Mouse (Mus musculus) midbrain, embryonic 11.5 days (tissue): ENCODE data around the gene Dnali1. TPM values are rescaled to one million over a fixed set of nuclear protein-coding genes. Genes with fewer than 3 reads are reported as not detected.
A peak's percentile ranks its signal among the peaks of the same experiment; 100 is the strongest.

Experiments
- ATAC-seq: fragments of 200-750 bp; cut with Nextera tagmentation; 2 replicates; pipeline ENCODE4 v1.8.0; 2017; ENCODE audit warnings: moderate TSS enrichment, moderate library complexity; ENCODE audit not compliant: low FRiP score
- DNase-seq: peaks from one replicate; pipeline ENCODE4 v3.0.0; 2015; ENCODE audit warnings: low spot score; ENCODE audit errors: missing footprints
- H3K27ac ChIP-seq: fragments of 300-500 bp; sonication (generic); 2 replicates; pipeline ENCODE4 v1.5.1; 2014; ENCODE audit warnings: low read depth, low read length
- H3K27me3 ChIP-seq: fragments of 300-500 bp; sonication (generic); 2 replicates; pipeline ENCODE4 v1.6.1; 2014; ENCODE audit warnings: mild to moderate bottlenecking, low read length, moderate library complexity, mixed read lengths; ENCODE audit not compliant: control insufficient read depth, insufficient read depth
- H3K36me3 ChIP-seq: fragments of 300-500 bp; sonication (generic); 2 replicates; pipeline ENCODE4 v1.6.1; 2014; ENCODE audit warnings: mild to moderate bottlenecking, low read length, moderate library complexity, mixed read lengths; ENCODE audit not compliant: control insufficient read depth, insufficient read depth
- H3K4me1 ChIP-seq: fragments of 300-500 bp; sonication (generic); 2 replicates; pipeline ENCODE4 v1.6.1; 2014; ENCODE audit warnings: low read length; ENCODE audit not compliant: control insufficient read depth, insufficient read depth
- H3K4me2 ChIP-seq: fragments of 300-500 bp; sonication (generic); 2 replicates; pipeline ENCODE4 v1.6.1; 2014; ENCODE audit warnings: mild to moderate bottlenecking, moderate library complexity
- H3K4me3 ChIP-seq: fragments of 300-500 bp; sonication (generic); 2 replicates; pipeline ENCODE4 v1.5.1; 2014; ENCODE audit warnings: low read depth, low read length
- H3K9ac ChIP-seq: fragments of 300-500 bp; sonication (generic); 2 replicates; pipeline ENCODE4 v1.6.1; 2014; ENCODE audit warnings: low read length
- H3K9me3 ChIP-seq: fragments of 300-500 bp; sonication (generic); 2 replicates; pipeline ENCODE4 v1.6.1; 2016; ENCODE audit warnings: low read length; ENCODE audit not compliant: control insufficient read depth
- WGBS: fragments of 180-500 bp; shearing (Covaris S2); extraction: QIAGEN DNeasy Blood & Tissue Kit; methylation state at CpG from one replicate; pipeline ENCODE4 v1.1.7; 2014; 5-methylcytosine and 5-hydroxymethylcytosine counted together
- polyA plus RNA-seq: library from polyadenylated mRNA; unstranded; fragments of >200 nt; fragmentation: Nextera tagmentation; extraction: Ambion mirVana; gene quantifications from 2 replicates; pipeline ENCODE4 v1.2.1, GENCODE M21; 2014

The Dnali1 gene
- polyA plus RNA-seq, 1 experiment from 2014 or later, result 0.42 TPM

- WGBS, result under 1% methylated on average over 45 of the region's 45 CpGs
- DNase-seq, result no peak
- peak overlapping the region; percentile 95 for H3K9ac ChIP-seq
Observed at GRCm38 (mm10) chr4:125085346-125085841, 19.9 kb upstream of the Dnali1 start.

GRCm38 (mm10) chr4:125084403-125085345, 19.2 kb upstream of the Dnali1 start, which contains the start of gene Meaf6:
Gene Meaf6, plus strand, starts transcription at chr4:125085134.
- peak; percentile 91 for ATAC-seq
- H3K4me1 ChIP-seq, result peaks cover 16% of the 10 kb centered on the region
- H3K4me3 ChIP-seq, result peak within 1 kb of the TSS; percentile 90
- no peaks in the 10 kb centered on the region for H3K9me3 ChIP-seq
- peak; percentile 99 for DNase-seq
- no peaks in the 10 kb centered on the region for H3K27me3 ChIP-seq
- H3K9ac ChIP-seq, result peak within 1 kb of the TSS; percentile 95
- H3K27ac ChIP-seq, result peak within 1 kb of the TSS; percentile 93
- WGBS, result 2% methylated on average over 61 of the region's 63 CpGs
- peaks cover 6% of the 10 kb centered on the region; the same call in 1 of the 2 replicates for H3K36me3 ChIP-seq
- peak within 1 kb of the TSS; percentile 81 for H3K4me2 ChIP-seq

More at GRCm38 (mm10) chr4:125085346-125085841, 19.9 kb upstream of the Dnali1 start:
- Histone ChIP-seq H3K9me3 (no peaks in the 10 kb centered on the region), H3K4me2 (peak overlapping the region; percentile 81), H3K4me1 (peaks cover 16% of the 10 kb centered on the region), H3K36me3 (peaks cover 8% of the 10 kb centered on the region), H3K27me3 (no peaks in the 10 kb centered on the region), H3K27ac (peak overlapping the region; percentile 93), H3K4me3 (peak overlapping the region; percentile 90)
- ATAC-seq, result peak; percentile 94

- H3K4me1 ChIP-seq, result no peaks in the 10 kb centered on the region
- H3K27me3 ChIP-seq, result no peaks in the 10 kb centered on the region
- no peak overlapping the region for H3K27ac ChIP-seq
- H3K9me3 ChIP-seq, result no peaks in the 10 kb centered on the region
- no peak overlapping the region for H3K9ac ChIP-seq
- WGBS, result 95% methylated on average over 2 of the region's 2 CpGs
- ATAC-seq, result no peak
- no peak overlapping the region for H3K4me2 ChIP-seq
- H3K36me3 ChIP-seq, result peaks cover 12% of the 10 kb centered on the region
- no peak for DNase-seq
- H3K4me3 ChIP-seq, result no peak overlapping the region
Observed at GRCm38 (mm10) chr4:125078698-125079097, 13.2 kb upstream of the Dnali1 start.

GRCm38 (mm10) chr4:125077700-125078099, 12.2 kb upstream of the Dnali1 start:
- ATAC-seq (no peak), DNase-seq (no peak)
- Histone ChIP-seq H3K27ac (no peak overlapping the region), H3K4me1 (no peaks in the 10 kb centered on the region), H3K9ac (no peak overlapping the region), H3K36me3 (peaks cover 17% of the 10 kb centered on the region), H3K4me3 (no peak overlapping the region), H3K4me2 (no peak overlapping the region), H3K9me3 (no peaks in the 10 kb centered on the region), H3K27me3 (no peaks in the 10 kb centered on the region)
- 91% methylated on average over 2 of the region's 2 CpGs for WGBS

GRCm38 (mm10) chr4:125066490-125067370, 1.2 kb upstream of the Dnali1 start, which contains the start of gene Snip1:
Gene Snip1, plus strand, starts transcription at chr4:125066672.
- Histone ChIP-seq H3K9ac (peak within 1 kb of the TSS; percentile 80), H3K4me1 (peaks cover 13% of the 10 kb centered on the region), H3K4me2 (peak within 1 kb of the TSS; percentile 65), H3K27ac (no peak within 1 kb of the TSS), H3K9me3 (no peaks in the 10 kb centered on the region), H3K36me3 (peaks cover 17% of the 10 kb centered on the region), H3K27me3 (no peaks in the 10 kb centered on the region), H3K4me3 (peak within 1 kb of the TSS; percentile 85)
- ATAC-seq (peak; percentile 94), DNase-seq (peak; percentile 99)
- under 1% methylated on average over 78 of the region's 78 CpGs for WGBS

- Histone ChIP-seq H3K27me3 (no peaks in the 10 kb centered on the region), H3K36me3 (no peaks in the 10 kb centered on the region), H3K9ac (no peak overlapping the region), H3K27ac (no peak overlapping the region), H3K4me2 (no peak overlapping the region), H3K9me3 (no peaks in the 10 kb centered on the region), H3K4me3 (no peak overlapping the region), H3K4me1 (peaks cover 14% of the 10 kb centered on the region)
- ATAC-seq (no peak), DNase-seq (no peak)
- WGBS, result 73% methylated on average over 8 of the region's 8 CpGs
Observed at GRCm38 (mm10) chr4:125063829-125064228, 1.7 kb downstream of the Dnali1 start.

GRCm38 (mm10) chr4:125059025-125059424, 6.5 kb downstream of the Dnali1 start:
- H3K27ac ChIP-seq, result no peak overlapping the region
- H3K4me3 ChIP-seq, result 0 out of 2 replicates have a peak overlapping the region, but pooled peaks have one; percentile 4
- 0 out of 2 replicates have a peak, but pooled peaks cover 3% of the 10 kb centered on the region for H3K4me1 ChIP-seq
- 1% methylated on average over 8 of the region's 8 CpGs for WGBS
- no peak overlapping the region for H3K9ac ChIP-seq
- no peaks in the 10 kb centered on the region for H3K9me3 ChIP-seq
- peak overlapping the region; percentile 30 for H3K4me2 ChIP-seq
- H3K27me3 ChIP-seq, result no peaks in the 10 kb centered on the region
- ATAC-seq, result peak; percentile 88
- peaks cover 7% of the 10 kb centered on the region; the same call in 1 of the 2 replicates for H3K36me3 ChIP-seq
- DNase-seq, result peak; percentile 94

- Histone ChIP-seq H3K36me3 (peaks cover 7% of the 10 kb centered on the region; the same call in 1 of the 2 replicates), H3K27me3 (no peaks in the 10 kb centered on the region), H3K9me3 (no peaks in the 10 kb centered on the region), H3K4me2 (no peak overlapping the region), H3K27ac (no peak overlapping the region), H3K4me3 (no peak overlapping the region), H3K9ac (no peak overlapping the region), H3K4me1 (0 out of 2 replicates have a peak, but pooled peaks cover 3% of the 10 kb centered on the region)
- 65% methylated on average over 5 of the region's 5 CpGs for WGBS
- no peak for DNase-seq
- ATAC-seq, result no peak
Observed at GRCm38 (mm10) chr4:125058033-125058432, 7.5 kb downstream of the Dnali1 start.
